Mouse (Mus musculus) cerebellum, adult 2 months (tissue): ENCODE results near the gene Azin2.

Source experiments
- CTCF ChIP-seq: fragments of 200-500 bp; IDR thresholded peaks from 2 replicates; pipeline ENCODE4 v1.5.1; 2011; ENCODE audit warnings: low read depth, mild to moderate bottlenecking, control low read depth, low read length, moderate library complexity, borderline replicate concordance; ENCODE audit not compliant: insufficient read depth
- POLR2A ChIP-seq: fragments of 200-500 bp; IDR thresholded peaks from 2 replicates; pipeline ENCODE4 v1.6.1; 2011; ENCODE audit warnings: low read length, control low read depth, borderline replicate concordance; ENCODE audit not compliant: insufficient read depth

GRCm38 (mm10) chr4:128891746-128892145, 70.5 kb downstream of the Azin2 start:
- TF ChIP-seq CTCF (no peak), POLR2A (no peak)
